Mouse (Mus musculus) WW6 (cell line): ENCODE measurements around the gene Lmbr1l.
"Not testable (repeated sequence)": the region's sequence is repeated elsewhere in the genome, so short reads cannot be mapped to it uniquely, and the experiment has no call there.

Source experiments
- DNase-seq: peaks from one replicate; pipeline ENCODE4 v3.0.0-alpha.2; 2013; ENCODE audit warnings: low read depth, low spot score

The Lmbr1l gene

GRCm38 (mm10) chr15:98917538-98918498 is at the start of gene Lmbr1l:
Gene Lmbr1l, minus strand, starts transcription at chr15:98918231.
- peak; percentile 97 for DNase-seq

GRCm38 (mm10) chr15:98959531-98959930 is 41.5 kb upstream of the Lmbr1l start:
- no peak for DNase-seq

- DNase-seq = no peak
These were observed 40.9 kb upstream of the Lmbr1l start for GRCm38 (mm10) chr15:98958901-98959420.

DNA sequence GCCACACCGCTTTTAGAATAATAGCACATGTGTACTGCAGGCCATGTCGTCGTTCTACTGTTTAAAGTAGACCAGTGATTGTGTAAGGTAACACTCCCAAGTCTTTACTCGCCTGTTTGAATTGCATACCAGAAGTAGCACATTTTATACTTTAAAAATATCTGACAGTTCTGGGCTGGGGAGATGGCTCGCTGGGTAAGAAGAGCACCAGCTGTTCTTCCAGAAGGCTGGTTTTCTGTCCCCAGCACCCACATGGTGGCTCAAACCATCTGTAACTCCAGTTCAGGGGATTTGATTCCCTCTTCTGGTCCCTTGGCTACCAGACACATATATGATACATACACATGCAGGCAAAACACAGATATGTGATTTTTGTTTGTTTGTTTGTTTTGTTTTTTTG is 39.4 kb upstream of the Lmbr1l start:
- no peak for DNase-seq

DNA sequence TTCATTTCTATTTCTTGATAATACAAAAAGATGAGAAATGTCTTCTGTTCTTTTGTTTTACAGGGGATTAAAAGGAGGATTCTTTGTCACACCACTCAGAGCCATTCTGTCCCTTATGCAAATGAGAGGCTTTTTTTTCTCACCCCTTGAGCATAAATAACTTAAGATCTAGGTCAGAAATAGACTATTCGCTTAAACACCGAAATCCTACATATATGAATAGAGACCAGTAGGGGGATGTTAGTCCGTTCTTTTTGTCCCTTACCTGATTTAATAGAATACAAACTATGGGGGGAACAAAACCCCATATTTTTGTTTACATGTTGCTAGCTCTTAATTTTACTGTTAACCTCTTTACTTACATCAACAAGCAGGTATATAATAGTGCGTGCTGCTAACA is 38.0 kb upstream of the Lmbr1l start:
- DNase-seq = no peak

DNA sequence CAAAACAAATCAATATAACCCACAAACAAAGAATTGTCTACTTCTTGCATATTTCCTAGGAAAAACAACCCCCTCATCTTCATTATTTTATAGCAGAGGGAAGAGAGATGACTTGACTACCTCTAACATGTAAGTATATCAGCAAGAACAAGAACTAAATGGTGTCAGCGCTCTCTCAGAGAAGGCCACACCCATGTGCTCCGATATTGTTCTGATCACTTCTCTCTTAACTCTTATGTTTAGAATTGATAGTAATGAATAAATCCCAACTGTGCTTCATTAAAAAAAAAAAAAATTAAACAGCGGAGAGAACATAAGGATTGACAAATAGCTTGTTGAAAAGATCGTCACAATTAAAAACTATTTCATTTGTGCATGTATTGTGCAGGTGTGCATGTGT is 37.3 kb upstream of the Lmbr1l start:
- no peak for DNase-seq

DNA sequence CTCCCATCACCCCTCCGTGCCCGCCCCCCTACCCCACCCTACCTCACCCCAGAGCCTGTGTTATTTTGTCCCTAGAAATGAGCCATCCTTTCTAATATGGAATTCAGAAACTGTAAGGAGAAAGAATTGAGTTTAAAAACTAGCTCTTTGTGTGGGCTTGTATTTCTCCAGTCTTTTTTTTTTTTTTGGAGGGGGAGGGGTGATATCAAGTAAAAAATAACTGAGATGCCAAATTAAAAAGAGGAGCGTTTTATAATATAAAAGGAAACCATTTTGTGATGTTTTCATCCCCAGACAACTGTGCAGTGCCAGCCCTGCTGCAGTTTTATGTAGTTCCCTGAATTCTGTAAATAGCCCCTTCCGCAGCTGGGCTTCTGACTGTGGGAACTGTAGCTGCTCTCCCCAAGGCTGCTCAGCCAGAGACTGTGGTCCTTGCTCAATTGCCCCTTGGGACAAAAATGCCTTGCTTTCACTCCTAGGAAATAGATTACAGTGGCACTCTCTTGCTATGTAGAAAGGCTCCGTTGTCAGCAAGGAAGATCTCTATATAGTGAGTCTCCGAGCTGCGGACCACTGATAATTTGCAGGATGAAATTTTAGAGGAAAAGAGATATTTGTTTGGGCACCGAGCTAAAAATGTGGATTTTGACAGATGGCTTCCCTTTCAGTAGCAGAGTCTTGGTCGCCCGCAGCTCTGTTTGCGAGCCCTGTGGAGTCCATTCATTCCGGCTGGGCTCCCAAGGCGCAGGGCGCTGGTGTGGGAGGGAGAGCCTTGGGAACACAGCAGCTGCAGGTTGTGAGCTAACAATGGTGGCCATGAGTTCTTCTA is 36.6 kb upstream of the Lmbr1l start:
- no peak for DNase-seq

- DNase-seq = peak; percentile 96
These were observed 35.6 kb upstream of the Lmbr1l start, which contains the start of the genes Gm49450 and Tuba1a for GRCm38 (mm10) chr15:98953401-98954356. Gene Gm49450, minus strand, starts transcription at chr15:98953551. Gene Tuba1a, minus strand, starts transcription at chr15:98953703.

GRCm38 (mm10) chr15:98952751-98953400 is 34.8 kb upstream of the Lmbr1l start:
- no peak for DNase-seq

GRCm38 (mm10) chr15:98952063-98952455 is 34.0 kb upstream of the Lmbr1l start:
- no peak for DNase-seq

- not testable (repeated sequence) for DNase-seq
These were observed 33.4 kb upstream of the Lmbr1l start for GRCm38 (mm10) chr15:98951122-98952062.

DNA sequence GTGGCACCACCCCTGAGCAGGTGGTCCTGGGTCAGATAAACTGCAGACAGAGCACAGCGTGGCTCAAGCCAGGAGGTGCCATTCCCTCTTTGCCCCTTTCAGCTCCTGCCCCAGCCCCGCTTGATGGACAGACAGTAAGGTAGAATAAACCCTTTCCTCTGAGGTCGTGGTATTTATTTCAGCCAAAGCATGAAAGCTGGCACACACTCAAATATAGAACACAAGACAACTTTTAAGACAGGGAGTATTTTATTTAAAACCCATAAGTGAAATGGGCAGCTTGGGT is 31.5 kb upstream of the Lmbr1l start:
- DNase-seq = no peak

- DNase-seq = no peak
These were observed 31.0 kb upstream of the Lmbr1l start for GRCm38 (mm10) chr15:98948857-98949606.

GRCm38 (mm10) chr15:98948382-98948781 is 30.4 kb upstream of the Lmbr1l start:
- DNase-seq = no peak

- DNase-seq = no peak
These were observed 29.9 kb upstream of the Lmbr1l start for GRCm38 (mm10) chr15:98947884-98948283.

GRCm38 (mm10) chr15:98943133-98943532 is 25.1 kb upstream of the Lmbr1l start:
- no peak for DNase-seq

DNA sequence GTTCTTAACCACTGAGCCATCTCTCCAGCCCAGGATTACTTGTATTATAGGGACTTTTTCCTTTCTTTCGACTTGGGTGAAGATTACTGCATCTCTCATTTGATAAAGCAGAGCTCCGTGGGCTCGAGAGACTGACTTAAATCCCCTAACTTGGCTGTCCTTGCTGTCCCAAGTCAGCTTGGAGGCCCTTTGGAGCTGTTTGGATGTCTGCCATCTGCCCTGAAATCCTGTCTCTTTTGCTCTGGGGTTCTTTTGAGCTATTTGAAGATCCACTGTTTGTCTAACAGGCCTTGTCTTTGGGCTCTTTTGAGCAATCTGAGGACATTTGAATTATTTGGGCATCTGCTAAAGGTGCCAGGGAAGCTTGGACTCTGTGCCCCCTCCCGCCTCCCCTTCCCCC is 24.1 kb upstream of the Lmbr1l start:
- no peak for DNase-seq

DNA sequence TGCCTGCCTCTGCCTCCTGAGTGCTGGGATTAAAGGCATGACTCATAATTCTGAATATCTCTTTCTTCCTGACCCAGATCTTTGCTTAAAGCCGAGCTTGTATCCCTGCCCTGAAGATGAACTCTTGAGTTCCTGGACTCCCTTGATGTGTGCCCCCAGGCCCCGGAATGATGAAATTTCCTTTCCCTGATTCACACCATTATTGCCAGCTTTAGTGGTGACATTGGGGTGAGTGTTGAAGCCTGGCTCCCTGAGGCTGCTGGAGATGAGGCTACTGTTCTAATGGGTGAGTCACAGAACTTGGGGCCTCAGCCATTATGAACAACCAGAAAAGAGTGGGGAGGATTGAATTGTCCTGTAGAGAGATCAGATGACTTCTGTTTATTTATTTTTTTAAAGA is 23.5 kb upstream of the Lmbr1l start:
- DNase-seq = no peak

DNA sequence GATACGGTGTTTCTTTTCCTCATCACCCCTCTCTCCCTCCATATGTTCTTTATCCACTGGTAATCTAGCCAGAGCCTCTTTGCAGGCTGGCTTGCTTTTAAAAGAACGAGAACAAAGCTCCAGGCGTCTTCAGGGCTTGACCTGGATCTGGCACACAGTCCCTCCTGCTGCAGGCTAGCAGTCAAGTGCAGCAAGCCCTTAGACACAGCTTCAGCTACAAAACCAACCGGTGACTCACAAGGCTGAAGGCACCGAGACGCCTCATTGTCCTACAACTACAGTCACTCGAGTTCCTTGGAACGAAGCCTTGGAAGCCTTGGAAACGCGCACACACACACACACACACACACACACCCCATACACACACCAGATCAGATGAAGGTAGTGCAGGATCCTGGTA is 22.8 kb upstream of the Lmbr1l start:
- no peak for DNase-seq
